14 mouse cellular contexts compared by ENCODE assay signal in genomic region chr3:84471146-84471545, GRCm38 (mm10). TPM values are rescaled to one million over a fixed set of nuclear protein-coding genes. Genes with fewer than 3 reads are reported as not detected.
DNase-seq lines count a peak whose midpoint lies in the region; ATAC-seq lines count a peak whose summit lies in the region.
"Had no signal": no experiment of that assay in that cellular context is flagged by ENCODE, and none has a peak within 500 bp of the region (broad histone marks: within the 10 kb centered on the region; RNA-seq: fewer than 3 reads in every experiment).

No protein-coding gene starts in this region.

- no peak overlapping the region for H3K4me3 ChIP-seq in heart, embryonic 12.5 days
- H3K4me3 ChIP-seq: myocyte had no signal

- no peak overlapping the region for H3K9ac ChIP-seq in heart, embryonic 12.5 days

- peaks cover 69% of the 10 kb centered on the region for H3K27me3 ChIP-seq in heart, embryonic 12.5 days (replicated peaks)

- intact Hi-C loops in left cerebral cortex, postnatal 25 days (cut with DNase I) = no loop called here

- no peaks in the 10 kb centered on the region for H3K9me3 ChIP-seq in heart, embryonic 12.5 days (replicated peaks)

- no peaks in the 10 kb centered on the region for H3K36me3 ChIP-seq in heart, embryonic 12.5 days

- ATAC-seq in heart, embryonic 12.5 days (ENCODE audit: insufficient number of reproducible peaks, low FRiP score) = peak; percentile 87
- ATAC-seq in megakaryocyte-erythroid progenitor cell, adult 5-6 weeks (replicated peaks; ENCODE audit: low FRiP score, low TSS enrichment, poor library complexity, severe bottlenecking) = peak; percentile 79

- DNase-seq in heart, adult 8-10 months (ENCODE audit: low spot score) = no peak
- DNase-seq in c-Kit-negative CD71-positive TER-119-positive erythroid progenitor cells, embryonic 14.5 days (ENCODE audit: low read depth, low spot score) = peak; percentile 69
- peak; percentile 82 for DNase-seq in liver
- no peak for DNase-seq in left cerebral cortex, postnatal 25 days (ENCODE audit: low spot score in 2 of 2)
- DNase-seq in layer of hippocampus, postnatal 14 days (ENCODE audit: low spot score in 2 of 2) = no peak
- no peak for DNase-seq in thymus, postnatal 25 days
- DNase-seq: cerebellum, adult 9-11 months; heart, postnatal 36 days; layer of hippocampus, postnatal 36 days; right cerebral cortex, postnatal 14 days had no signal

- 46% methylated on average over 4 of the region's 4 CpGs for WGBS in heart, embryonic 12.5 days

- peaks cover 24% of the 10 kb centered on the region for H3K4me1 ChIP-seq in heart, embryonic 12.5 days (replicated peaks)

- no peak overlapping the region for H3K4me2 ChIP-seq in heart, embryonic 12.5 days
- H3K4me2 ChIP-seq: midbrain, embryonic 11.5 days had no signal

- H3K27ac ChIP-seq in heart, embryonic 12.5 days (ENCODE audit: poor library complexity, severe bottlenecking) = 0 out of 2 replicates have a peak overlapping the region, but pooled peaks have one; percentile 30

RNA-seq across cellular contexts. Expression of gene Fhdc1, which starts 9.1 kb away (rescaled TPM):
- 4.4 TPM in 2 replicates for polyA plus RNA-seq in heart, embryonic 12.5 days (2016; fragmentation: Nextera tagmentation; extraction: Ambion mirVana)
- total RNA-seq in heart, adult 8-10 months (2022) = 1 to 10 TPM in 1 of 4 experiments, under 1 TPM in 3; 0.23 to 1.2 (median 0.40) TPM
- total RNA-seq in megakaryocyte-erythroid progenitor cell, adult 5-6 weeks (2014; fragmentation: Nextera tagmentation) = 0.59 and 0.79 TPM in 2 replicates
- 1.6 and 2.0 TPM in 2 replicates for total RNA-seq in megakaryocyte-erythroid progenitor cell, adult 5-6 weeks (2017)
- 1 to 10 TPM; 3.7 to 4.0 TPM for total RNA-seq in left cerebral cortex, postnatal 25 days (2021)
- 1 to 10 TPM; 2.4 to 3.4 TPM for total RNA-seq in layer of hippocampus, postnatal 14 days (2021)

Comparison
In these comparisons a context has a peak if more than half of its experiments do, and no peak if none do; other contexts are left out.
1. DNase-seq: peak in c-Kit-negative CD71-positive TER-119-positive erythroid progenitor cells, embryonic 14.5 days (single experiment) and liver (single experiment); none in heart, adult 8-10 months (single experiment), left cerebral cortex, postnatal 25 days (0 of 2), layer of hippocampus, postnatal 14 days (0 of 2) and thymus, postnatal 25 days (single experiment).